Mouse (Mus musculus) embryo, embryonic 11 days (tissue): ENCODE measurements around the gene Hspb8.
"Not testable (repeated sequence)": the region's sequence is repeated elsewhere in the genome, so short reads cannot be mapped to it uniquely, and the experiment has no call there.

Source experiments
- DNase-seq: peaks from one replicate; pipeline ENCODE4 v3.0.0-alpha.2; 2015

Gene Hspb8

GRCm38 (mm10) chr5:116426701-116427100, 4.0 kb upstream of the Hspb8 start:
- DNase-seq, result no peak

GRCm38 (mm10) chr5:116425709-116426108, 3.0 kb upstream of the Hspb8 start:
- DNase-seq, result not testable (repeated sequence)

DNA sequence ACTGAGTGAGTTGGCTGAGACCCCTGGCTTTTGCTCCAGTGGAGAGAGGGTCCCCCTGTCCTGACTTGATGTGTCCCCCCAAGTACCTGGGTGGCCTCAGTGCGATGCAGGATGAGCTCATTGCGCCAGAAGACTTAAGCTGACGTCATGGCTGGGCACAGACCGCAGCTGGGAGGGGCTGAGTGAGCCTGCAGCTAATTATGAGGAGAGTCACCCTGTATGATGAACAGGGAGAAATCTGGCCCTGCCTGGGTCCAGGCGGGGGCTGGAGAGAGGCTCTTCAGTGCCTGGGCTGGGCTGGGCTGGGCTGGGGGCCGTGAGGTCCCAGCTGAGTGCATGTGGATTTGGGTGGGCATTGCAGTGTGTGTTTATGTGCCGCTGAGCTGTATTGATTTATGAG, 2.6 kb upstream of the Hspb8 start:
- no peak for DNase-seq

- no peak for DNase-seq
These were observed 1.1 kb upstream of the Hspb8 start for GRCm38 (mm10) chr5:116423746-116424145.

GRCm38 (mm10) chr5:116421791-116422481, 728 bp downstream of the Hspb8 start:
- DNase-seq, result no peak

GRCm38 (mm10) chr5:116420759-116421225, 1.9 kb downstream of the Hspb8 start:
- peak; percentile 57 for DNase-seq

DNA sequence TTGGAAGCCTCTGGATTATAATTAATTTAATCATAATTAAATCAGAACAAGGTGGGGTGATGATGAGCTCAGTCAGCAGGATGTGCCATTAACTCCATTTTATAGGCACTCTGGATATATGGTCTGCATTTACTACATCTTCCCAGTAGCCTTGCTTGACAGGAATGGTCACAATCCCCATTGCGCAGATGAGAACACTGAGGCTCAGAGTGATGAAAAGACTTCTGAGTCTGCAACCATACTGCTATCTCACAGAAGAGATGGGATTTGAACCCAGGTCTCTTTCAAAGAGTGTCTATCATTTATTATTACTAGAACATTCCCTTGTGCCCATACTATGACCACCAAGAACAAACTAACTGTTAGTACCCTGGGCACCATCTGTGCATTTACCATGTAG, 2.5 kb downstream of the Hspb8 start:
- DNase-seq, result no peak

- DNase-seq, result no peak
These were observed 3.2 kb downstream of the Hspb8 start for GRCm38 (mm10) chr5:116419322-116420045.

DNA sequence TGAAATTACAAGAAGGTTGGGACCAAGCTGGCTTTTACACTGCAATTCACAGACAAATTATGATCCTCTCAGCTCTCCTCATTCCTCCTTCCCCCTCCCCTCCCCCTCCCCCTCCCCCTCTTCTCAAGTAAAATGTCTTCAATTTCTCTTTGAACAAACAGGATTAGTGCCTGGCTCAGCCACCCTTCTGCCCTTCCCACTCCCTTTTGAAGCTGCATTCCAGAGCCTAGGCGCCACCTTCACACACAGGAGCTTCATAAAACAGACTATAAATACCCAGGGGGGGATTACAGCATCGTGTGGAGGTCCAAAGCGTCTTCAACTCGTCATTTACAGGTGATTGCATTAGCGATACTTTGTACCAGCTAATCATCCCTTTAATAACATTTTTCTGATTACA, 6.5 kb downstream of the Hspb8 start:
- no peak for DNase-seq

GRCm38 (mm10) chr5:116409689-116410590, 12.7 kb downstream of the Hspb8 start:
- peak; percentile 54 for DNase-seq

DNA sequence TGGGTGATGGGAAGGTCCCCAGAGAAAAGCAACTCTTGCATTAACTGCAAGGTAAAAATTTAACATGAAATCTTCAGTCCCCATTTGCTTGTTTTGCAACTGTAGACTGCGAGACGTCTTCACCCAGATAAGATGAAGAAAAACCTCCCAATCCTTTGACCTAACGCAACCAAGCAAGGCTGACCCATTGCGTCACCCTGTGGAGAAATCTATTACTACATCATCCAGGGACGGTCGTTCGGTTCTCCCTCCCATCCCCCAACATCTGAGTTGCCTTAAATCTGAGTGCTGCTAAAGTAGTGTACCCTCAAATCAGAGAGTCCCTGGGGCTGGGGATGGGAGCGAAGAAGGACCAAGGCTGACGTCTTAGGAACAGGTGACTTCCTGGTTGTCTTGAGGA, 13.7 kb downstream of the Hspb8 start:
- no peak for DNase-seq

GRCm38 (mm10) chr5:116407936-116408335, 14.7 kb downstream of the Hspb8 start:
- no peak for DNase-seq

- no peak for DNase-seq
These were observed 15.3 kb downstream of the Hspb8 start for GRCm38 (mm10) chr5:116407321-116407720.

GRCm38 (mm10) chr5:116406507-116406906, 16.2 kb downstream of the Hspb8 start:
- no peak for DNase-seq

- DNase-seq, result no peak
These were observed 16.7 kb downstream of the Hspb8 start for GRCm38 (mm10) chr5:116405934-116406333.

GRCm38 (mm10) chr5:116404063-116404462, 18.6 kb downstream of the Hspb8 start:
- no peak for DNase-seq

- DNase-seq, result no peak
These were observed 21.9 kb downstream of the Hspb8 start for GRCm38 (mm10) chr5:116400801-116401200.

GRCm38 (mm10) chr5:116400042-116400730, 22.5 kb downstream of the Hspb8 start:
- DNase-seq, result no peak

GRCm38 (mm10) chr5:116396104-116396503, 26.6 kb downstream of the Hspb8 start:
- DNase-seq, result no peak

DNA sequence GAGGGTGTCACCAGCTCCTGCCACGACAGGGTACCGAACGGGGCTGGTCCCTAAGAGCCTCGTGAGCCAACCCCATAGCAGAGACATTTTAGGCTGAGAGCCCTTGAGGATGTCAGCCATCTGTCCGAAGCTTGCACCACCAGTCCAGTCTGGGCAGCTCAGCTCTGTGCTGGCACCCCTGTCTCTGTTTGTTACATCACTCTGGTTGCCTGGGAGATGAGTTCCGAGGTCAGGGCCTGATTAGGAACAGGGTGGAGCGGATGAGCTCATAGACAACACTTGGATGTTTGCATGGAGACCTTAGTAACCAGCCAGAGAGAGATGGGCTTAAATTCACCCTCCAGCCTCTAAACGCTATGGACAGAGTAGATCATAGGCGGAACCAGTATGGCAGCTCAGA, 30.1 kb downstream of the Hspb8 start:
- DNase-seq, result no peak

- DNase-seq, result no peak
These were observed 32.7 kb downstream of the Hspb8 start for GRCm38 (mm10) chr5:116389856-116390542.

DNA sequence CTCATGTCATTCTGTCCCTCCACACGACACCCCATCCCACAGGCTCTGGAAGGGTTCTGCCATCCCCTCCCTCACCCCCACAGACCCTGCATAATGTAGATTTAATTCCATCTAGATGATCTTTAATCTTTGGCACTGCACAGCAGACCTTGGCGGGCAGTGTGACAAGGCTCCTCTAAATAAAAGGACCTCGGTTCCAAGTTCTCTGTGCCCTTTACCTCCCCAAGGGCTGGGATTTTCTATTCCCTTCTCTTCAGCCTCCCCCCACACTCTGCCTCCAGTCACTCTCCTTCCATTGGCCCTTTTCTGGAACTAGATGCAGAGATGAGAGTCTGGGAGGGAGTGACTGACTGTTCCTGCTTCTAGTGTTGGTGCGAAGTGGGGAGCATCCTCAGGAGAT, 33.3 kb downstream of the Hspb8 start:
- no peak for DNase-seq
